Mouse (Mus musculus) bone marrow, adult 2 months (tissue): ENCODE data around the gene Mrpl52. TPM values are rescaled to one million over a fixed set of nuclear protein-coding genes. Genes with fewer than 3 reads are reported as not detected.

Experiments used
- H3K27ac ChIP-seq: fragments of 200-500 bp; 2 replicates; pipeline ENCODE4 v1.5.1; 2012; ENCODE audit warnings: low read depth, mild to moderate bottlenecking, control low read depth, inconsistent platforms, low read length; ENCODE audit not compliant: control insufficient read depth, poor library complexity, insufficient read depth
- H3K4me1 ChIP-seq: fragments of 200-500 bp; 2 replicates; pipeline ENCODE4 v1.6.1; 2011; ENCODE audit warnings: low read length; ENCODE audit not compliant: control insufficient read depth, insufficient read depth
- H3K4me3 ChIP-seq: fragments of 200-500 bp; replicated peaks from 2 replicates; pipeline ENCODE3; 2011; ENCODE audit warnings: mild to moderate bottlenecking, low read depth, low read length, control low read depth; ENCODE audit not compliant: control insufficient read depth
- CTCF ChIP-seq: fragments of 200-500 bp; IDR thresholded peaks from 2 replicates; pipeline ENCODE4 v1.5.1; 2011; ENCODE audit warnings: low read length, control low read depth; ENCODE audit not compliant: control insufficient read depth, insufficient read depth
- POLR2A ChIP-seq: fragments of 200-500 bp; IDR thresholded peaks from 2 replicates; pipeline ENCODE4 v1.6.1; 2011; ENCODE audit warnings: low read depth, mild to moderate bottlenecking, control low read depth, low read length, borderline replicate concordance; ENCODE audit not compliant: control insufficient read depth
- WGBS: fragments of 180-500 bp; shearing (Covaris S2); methylation state at CpG from one replicate; pipeline ENCODE4 v1.1.7; 2018; 5-methylcytosine and 5-hydroxymethylcytosine counted together
- polyA plus RNA-seq: library from polyadenylated mRNA; stranded (reverse); fragments of >200 nt; gene quantifications from 2 replicates; pipeline ENCODE4 v1.2.4, GENCODE M21; 2011; ENCODE audit warnings: low replicate concordance; ENCODE audit not compliant: missing spikeins, insufficient read depth, insufficient read length

The Mrpl52 gene
- polyA plus RNA-seq, 1 experiment: 169 TPM

GRCm38 (mm10) chr14:54415241-54416020, 11.3 kb upstream of the Mrpl52 start:
- H3K27ac ChIP-seq: no peak overlapping the region
- no peak overlapping the region for H3K4me3 ChIP-seq
- TF ChIP-seq CTCF: no peak
- 80% methylated on average over 13 of the region's 13 CpGs for WGBS
- peaks cover 4% of the 10 kb centered on the region; the same call in 1 of the 2 replicates for H3K4me1 ChIP-seq

GRCm38 (mm10) chr14:54416229-54416775, 10.4 kb upstream of the Mrpl52 start:
- WGBS: 78% methylated on average over 5 of the region's 5 CpGs
- TF ChIP-seq POLR2A (no peak), CTCF (no peak)
- H3K4me3 ChIP-seq: no peak overlapping the region
- no peak overlapping the region for H3K27ac ChIP-seq
- peaks cover 4% of the 10 kb centered on the region; the same call in 1 of the 2 replicates for H3K4me1 ChIP-seq

- H3K4me3 ChIP-seq: no peak overlapping the region
- peaks cover 4% of the 10 kb centered on the region; the same call in 1 of the 2 replicates for H3K4me1 ChIP-seq
- TF ChIP-seq POLR2A (no peak), CTCF (no peak)
- WGBS: 83% methylated on average over 4 of the region's 4 CpGs
- no peak overlapping the region for H3K27ac ChIP-seq
Measured at GRCm38 (mm10) chr14:54416830-54417229, 9.9 kb upstream of the Mrpl52 start.

- peaks cover 2% of the 10 kb centered on the region; the same call in 1 of the 2 replicates for H3K4me1 ChIP-seq
- peak within 1 kb of the TSS; percentile 33 for H3K4me3 ChIP-seq
- 36% methylated on average over 19 of the region's 19 CpGs for WGBS
- no peak for TF ChIP-seq POLR2A
- TF ChIP-seq CTCF: peak; percentile 36; the same call in 1 of the 2 replicates
- H3K27ac ChIP-seq: 0 out of 2 replicates have a peak within 1 kb of the TSS, but pooled peaks have one; percentile 3
Measured at GRCm38 (mm10) chr14:54417623-54418081, 9.1 kb upstream of the Mrpl52 start, which contains the start of gene Slc7a7. Gene Slc7a7 (minus strand): TSS chr14:54417780.

GRCm38 (mm10) chr14:54421014-54421413, 5.7 kb upstream of the Mrpl52 start:
- peaks cover 1% of the 10 kb centered on the region; the same call in 1 of the 2 replicates for H3K4me1 ChIP-seq

GRCm38 (mm10) chr14:54423406-54423805, 3.3 kb upstream of the Mrpl52 start:
- 49% methylated on average over 5 of the region's 5 CpGs for WGBS
- peak; percentile 79 for TF ChIP-seq CTCF
- no peak for TF ChIP-seq POLR2A
- Histone ChIP-seq H3K4me3 (no peak overlapping the region), H3K27ac (no peak overlapping the region), H3K4me1 (peaks cover 1% of the 10 kb centered on the region; the same call in 1 of the 2 replicates)

More at GRCm38 (mm10) chr14:54421014-54421413, 5.7 kb upstream of the Mrpl52 start:
- no peak overlapping the region for H3K4me3 ChIP-seq
- TF ChIP-seq POLR2A: no peak
- TF ChIP-seq CTCF: no peak
- no peak overlapping the region for H3K27ac ChIP-seq
- WGBS: 81% methylated on average over 2 of the region's 2 CpGs

GRCm38 (mm10) chr14:54424634-54425033, 2.1 kb upstream of the Mrpl52 start:
- Histone ChIP-seq H3K27ac (no peak overlapping the region), H3K4me3 (no peak overlapping the region), H3K4me1 (peaks cover 1% of the 10 kb centered on the region; the same call in 1 of the 2 replicates)
- 37% methylated on average over 1 of the region's 1 CpGs for WGBS
- TF ChIP-seq CTCF (no peak), POLR2A (no peak)

GRCm38 (mm10) chr14:54425540-54425939, 1.2 kb upstream of the Mrpl52 start:
- no peak for TF ChIP-seq POLR2A
- TF ChIP-seq CTCF: no peak
- WGBS: 50% methylated on average over 1 of the region's 1 CpGs
- peaks cover 1% of the 10 kb centered on the region; the same call in 1 of the 2 replicates for H3K4me1 ChIP-seq
- H3K4me3 ChIP-seq: no peak overlapping the region
- H3K27ac ChIP-seq: no peak overlapping the region
